Mouse (Mus musculus) hindbrain, embryonic 13.5 days (tissue): ENCODE results near the gene Ermap. TPM values are rescaled to one million over a fixed set of nuclear protein-coding genes. Genes with fewer than 3 reads are reported as not detected.

Experiments used
- ATAC-seq: fragments of 200-750 bp; cut with Nextera tagmentation; 2 replicates; pipeline ENCODE4 v1.8.0; 2017; ENCODE audit warnings: moderate TSS enrichment; ENCODE audit not compliant: low FRiP score
- H3K27ac ChIP-seq: fragments of 300-500 bp; sonication (generic); 2 replicates; pipeline ENCODE4 v1.5.1; 2015; ENCODE audit warnings: inconsistent platforms, mild to moderate bottlenecking, moderate library complexity
- H3K27me3 ChIP-seq: fragments of 300-500 bp; sonication (generic); 2 replicates; pipeline ENCODE4 v1.6.1; 2015; ENCODE audit warnings: mild to moderate bottlenecking, inconsistent platforms
- H3K36me3 ChIP-seq: fragments of 300-500 bp; sonication (generic); 2 replicates; pipeline ENCODE4 v1.6.1; 2015; ENCODE audit warnings: mild to moderate bottlenecking, inconsistent platforms
- H3K4me1 ChIP-seq: fragments of 300-500 bp; sonication (generic); replicated peaks from 2 replicates; pipeline ENCODE4 v1.6.1; 2015; ENCODE audit warnings: inconsistent platforms
- H3K4me2 ChIP-seq: fragments of 300-500 bp; sonication (generic); 2 replicates; pipeline ENCODE4 v1.6.1; 2015; ENCODE audit warnings: inconsistent platforms, mild to moderate bottlenecking, moderate library complexity
- H3K4me3 ChIP-seq: fragments of 300-500 bp; sonication (generic); 2 replicates; pipeline ENCODE4 v1.5.1; 2015; ENCODE audit warnings: mild to moderate bottlenecking, inconsistent platforms
- H3K9ac ChIP-seq: fragments of 300-500 bp; sonication (generic); 2 replicates; pipeline ENCODE4 v1.6.1; 2015; ENCODE audit warnings: mild to moderate bottlenecking, inconsistent platforms
- H3K9me3 ChIP-seq: fragments of 300-500 bp; sonication (generic); 2 replicates; pipeline ENCODE4 v1.6.1; 2016; ENCODE audit warnings: inconsistent platforms
- WGBS: fragments of 180-500 bp; shearing (Covaris S2); methylation state at CpG from one replicate; pipeline ENCODE4 v1.1.7; 2015; 5-methylcytosine and 5-hydroxymethylcytosine counted together
- polyA plus RNA-seq: library from polyadenylated mRNA; unstranded; fragments of >200 nt; fragmentation: Nextera tagmentation; extraction: Ambion mirVana; gene quantifications from 2 replicates; pipeline ENCODE4 v1.2.1, GENCODE M21; 2015

Gene Ermap
- polyA plus RNA-seq, 1 experiment from 2014 or later: 1.1 TPM

- WGBS: 19% methylated on average over 8 of the region's 8 CpGs
- no peak overlapping the region for H3K9ac ChIP-seq
- H3K4me1 ChIP-seq: 0 out of 2 replicates have a peak, but pooled peaks cover 12% of the 10 kb centered on the region
- no peak overlapping the region for H3K4me3 ChIP-seq
- H3K4me2 ChIP-seq: no peak overlapping the region
- H3K9me3 ChIP-seq: no peaks in the 10 kb centered on the region
- ATAC-seq: peak; percentile 64
- H3K36me3 ChIP-seq: peaks cover 19% of the 10 kb centered on the region
- H3K27me3 ChIP-seq: no peaks in the 10 kb centered on the region
- no peak overlapping the region for H3K27ac ChIP-seq
These were observed 14.9 kb upstream of the Ermap start for GRCm38 (mm10) chr4:119204672-119205071.

DNA sequence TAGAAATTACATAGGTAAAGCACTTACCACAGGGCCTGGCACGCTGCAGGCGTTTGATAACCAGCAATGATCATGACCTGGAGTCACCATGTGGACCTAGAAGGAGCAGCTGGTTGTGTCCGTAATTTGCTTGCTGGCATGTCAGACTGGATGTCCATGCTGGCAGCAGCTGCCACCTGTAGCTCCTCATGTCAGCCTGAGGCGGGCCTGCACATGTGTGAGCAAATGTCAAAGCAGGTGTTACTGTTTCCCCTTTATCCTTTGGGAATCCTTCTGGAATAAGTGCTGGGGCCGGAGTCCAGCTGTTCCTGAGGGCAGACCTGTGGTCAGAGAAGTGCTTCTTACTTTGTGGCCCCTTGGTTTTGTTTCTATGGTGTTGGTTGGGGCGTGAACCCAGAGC is 8.3 kb upstream of the Ermap start:
- Histone ChIP-seq H3K9me3 (no peaks in the 10 kb centered on the region), H3K27ac (no peak overlapping the region; the same call in 1 of the 2 replicates), H3K4me3 (no peak overlapping the region), H3K4me1 (peaks cover 29% of the 10 kb centered on the region), H3K36me3 (peaks cover 19% of the 10 kb centered on the region), H3K4me2 (peak overlapping the region; percentile 75; the same call in 1 of the 2 replicates), H3K9ac (0 out of 2 replicates have a peak overlapping the region, but pooled peaks have one; percentile 51), H3K27me3 (no peaks in the 10 kb centered on the region)
- ATAC-seq: no peak
- WGBS: 80% methylated on average over 6 of the region's 6 CpGs

DNA sequence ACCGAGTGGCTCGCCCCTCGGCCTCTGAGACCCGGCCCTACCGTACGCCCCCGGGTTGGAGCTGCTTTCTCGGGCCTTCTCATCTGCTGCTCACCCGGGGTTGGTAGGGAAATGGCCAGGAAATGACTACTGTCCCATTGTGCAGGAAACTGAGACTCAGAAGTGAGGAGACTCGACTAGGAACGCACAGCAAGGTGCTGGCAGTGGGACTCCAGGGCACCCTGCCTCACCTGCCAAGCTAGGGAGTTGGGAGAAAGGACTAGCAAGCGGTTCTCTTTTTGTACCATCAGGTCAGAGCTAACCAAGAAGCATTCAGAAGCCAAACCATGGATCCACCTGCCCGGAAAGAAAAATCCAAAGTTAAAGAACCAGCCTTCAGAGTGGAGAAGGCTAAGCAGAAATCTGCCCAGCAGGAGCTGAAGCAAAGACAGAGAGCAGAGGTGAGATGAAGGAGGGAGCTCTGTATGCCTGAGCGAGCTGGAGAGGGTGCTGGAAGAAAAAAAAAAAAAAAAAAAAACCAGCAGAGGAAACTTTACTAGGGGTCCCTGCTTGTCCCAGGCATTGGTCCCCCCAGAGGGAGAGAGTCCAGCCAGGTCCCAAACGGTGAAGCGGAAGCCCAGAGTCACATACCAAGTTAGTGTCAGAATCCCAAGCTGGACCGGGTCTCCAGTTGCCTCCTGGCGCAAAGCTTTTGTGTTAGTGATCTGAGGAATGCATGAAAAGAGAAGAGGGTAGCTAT is 5.9 kb upstream of the Ermap start:
- H3K4me1 ChIP-seq: peaks cover 29% of the 10 kb centered on the region
- H3K9me3 ChIP-seq: no peaks in the 10 kb centered on the region
- H3K9ac ChIP-seq: peak overlapping the region; percentile 85
- 6% methylated on average over 18 of the region's 18 CpGs for WGBS
- H3K4me3 ChIP-seq: peak overlapping the region; percentile 75
- H3K27ac ChIP-seq: peak overlapping the region; percentile 88
- H3K4me2 ChIP-seq: peak overlapping the region; percentile 75
- peaks cover 5% of the 10 kb centered on the region for H3K36me3 ChIP-seq
- no peaks in the 10 kb centered on the region for H3K27me3 ChIP-seq
- ATAC-seq: 0 out of 2 replicates have a peak, but pooled peaks have one; percentile 7

DNA sequence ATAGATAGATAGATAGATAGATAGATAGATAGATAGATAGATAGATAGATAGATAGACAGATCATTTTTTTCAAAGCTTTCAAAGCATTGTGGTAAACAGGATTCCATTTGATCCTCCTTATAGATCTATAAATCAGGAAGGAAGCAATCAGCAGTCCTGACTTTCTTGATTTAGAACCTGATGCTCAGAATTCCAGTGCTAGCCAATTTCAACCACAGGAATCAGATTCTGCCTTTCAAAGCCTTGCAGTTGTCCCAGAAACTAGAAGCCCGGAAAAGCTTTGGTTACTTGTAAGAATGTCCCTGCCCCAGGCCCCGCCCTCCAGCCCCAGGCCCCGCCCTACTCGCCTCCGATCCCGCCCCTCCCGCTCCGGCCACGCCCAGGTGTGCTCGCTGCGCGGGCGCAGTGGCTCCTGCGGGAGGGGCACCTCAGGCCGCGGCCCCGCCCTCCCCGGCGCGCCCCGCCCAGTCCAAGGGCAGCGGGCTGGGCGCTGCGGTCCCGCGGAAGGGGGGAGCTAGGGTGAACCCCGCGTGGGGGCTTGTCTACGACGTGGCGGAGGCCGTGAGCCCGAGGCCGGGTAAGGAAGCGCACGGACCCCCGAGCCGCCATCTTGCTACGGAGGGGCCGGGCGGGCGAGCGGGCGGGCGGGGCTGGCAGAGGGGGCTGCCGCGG is 5.2 kb upstream of the Ermap start, which contains the start of gene Svbp:
Gene Svbp (plus strand): TSS at position 398 of the 673 bp plus-strand sequence.
- Histone ChIP-seq H3K4me2 (peak within 1 kb of the TSS; percentile 75), H3K4me3 (peak within 1 kb of the TSS; percentile 75), H3K9ac (peak within 1 kb of the TSS; percentile 85), H3K27me3 (no peaks in the 10 kb centered on the region), H3K36me3 (no peaks in the 10 kb centered on the region), H3K9me3 (no peaks in the 10 kb centered on the region), H3K4me1 (peaks cover 29% of the 10 kb centered on the region), H3K27ac (peak within 1 kb of the TSS; percentile 88)
- ATAC-seq: peak; percentile 91
- under 1% methylated on average over 41 of the region's 47 CpGs for WGBS

DNA sequence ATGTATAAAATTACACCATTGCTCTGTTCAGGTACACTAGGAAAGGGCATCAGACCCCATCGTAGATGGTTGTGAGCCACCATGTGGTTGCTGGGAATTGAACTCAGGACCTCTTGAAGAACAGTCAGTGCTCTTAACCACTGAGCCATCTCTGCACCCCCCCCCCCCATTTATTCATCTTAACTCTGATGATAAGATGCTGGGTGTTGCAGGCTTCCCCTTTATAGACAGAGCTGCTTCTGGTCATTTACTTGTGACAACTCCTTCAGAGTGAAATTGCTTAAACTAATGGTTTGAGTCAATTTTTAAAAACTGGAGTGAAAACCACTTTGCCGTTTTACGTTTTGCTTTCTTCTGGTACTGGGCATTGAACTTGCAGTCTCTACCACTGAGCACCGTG is 2.9 kb upstream of the Ermap start:
- H3K4me3 ChIP-seq: no peak overlapping the region
- WGBS: 83% methylated on average over 4 of the region's 4 CpGs
- peaks cover 20% of the 10 kb centered on the region for H3K4me1 ChIP-seq
- no peak overlapping the region for H3K9ac ChIP-seq
- no peak overlapping the region for H3K27ac ChIP-seq
- no peak overlapping the region for H3K4me2 ChIP-seq
- H3K9me3 ChIP-seq: no peaks in the 10 kb centered on the region
- no peaks in the 10 kb centered on the region for H3K36me3 ChIP-seq
- H3K27me3 ChIP-seq: no peaks in the 10 kb centered on the region
- ATAC-seq: no peak

- H3K4me2 ChIP-seq: no peak overlapping the region
- no peaks in the 10 kb centered on the region for H3K9me3 ChIP-seq
- H3K4me3 ChIP-seq: no peak overlapping the region
- ATAC-seq: no peak
- H3K36me3 ChIP-seq: no peaks in the 10 kb centered on the region
- 80% methylated on average over 3 of the region's 3 CpGs for WGBS
- H3K27me3 ChIP-seq: no peaks in the 10 kb centered on the region
- H3K27ac ChIP-seq: no peak overlapping the region
- H3K4me1 ChIP-seq: peaks cover 6% of the 10 kb centered on the region; the same call in 1 of the 2 replicates
- no peak overlapping the region for H3K9ac ChIP-seq
These were observed 1.5 kb upstream of the Ermap start for GRCm38 (mm10) chr4:119191273-119191672.

GRCm38 (mm10) chr4:119190618-119191017 is 807 bp upstream of the Ermap start:
- no peak overlapping the region for H3K4me3 ChIP-seq
- no peaks in the 10 kb centered on the region for H3K36me3 ChIP-seq
- H3K27me3 ChIP-seq: no peaks in the 10 kb centered on the region
- no peak overlapping the region for H3K9ac ChIP-seq
- H3K4me1 ChIP-seq: no peaks in the 10 kb centered on the region
- ATAC-seq: no peak
- 86% methylated on average over 8 of the region's 8 CpGs for WGBS
- H3K9me3 ChIP-seq: no peaks in the 10 kb centered on the region
- H3K27ac ChIP-seq: no peak overlapping the region
- H3K4me2 ChIP-seq: no peak overlapping the region

GRCm38 (mm10) chr4:119189392-119189791 is 419 bp downstream of the Ermap start:
- no peak for ATAC-seq

GRCm38 (mm10) chr4:119188060-119188785 is 1.6 kb downstream of the Ermap start:
- ATAC-seq: no peak
- WGBS: 65% methylated on average over 11 of the region's 11 CpGs
- Histone ChIP-seq H3K9me3 (no peaks in the 10 kb centered on the region), H3K27me3 (no peaks in the 10 kb centered on the region), H3K36me3 (no peaks in the 10 kb centered on the region), H3K27ac (no peak overlapping the region), H3K4me2 (no peak overlapping the region), H3K4me1 (no peaks in the 10 kb centered on the region), H3K4me3 (no peak overlapping the region), H3K9ac (no peak overlapping the region)

More at GRCm38 (mm10) chr4:119189392-119189791, 419 bp downstream of the Ermap start:
- Histone ChIP-seq H3K27me3 (no peaks in the 10 kb centered on the region), H3K36me3 (no peaks in the 10 kb centered on the region), H3K9ac (no peak overlapping the region), H3K27ac (no peak overlapping the region), H3K4me3 (no peak overlapping the region), H3K9me3 (no peaks in the 10 kb centered on the region), H3K4me1 (no peaks in the 10 kb centered on the region), H3K4me2 (no peak overlapping the region)
- 35% methylated on average over 6 of the region's 6 CpGs for WGBS

DNA sequence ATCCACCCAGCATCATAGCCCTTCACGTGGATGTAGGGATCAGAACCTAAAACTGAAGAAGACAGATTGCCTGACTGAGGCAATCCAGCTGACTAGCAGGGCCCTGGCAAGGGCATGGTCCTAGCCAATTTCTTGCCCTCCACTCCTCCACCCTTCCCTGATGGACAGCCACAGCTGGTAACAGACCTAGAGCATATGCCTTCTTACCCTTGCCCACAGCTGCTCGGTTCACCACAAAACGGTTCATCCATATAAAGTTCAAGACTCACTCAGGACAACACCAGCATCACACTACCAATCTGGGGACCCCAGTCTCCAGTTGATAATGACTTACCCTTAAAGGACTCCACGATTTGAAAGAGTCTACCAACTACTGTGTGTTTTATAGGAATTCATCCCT is 4.0 kb downstream of the Ermap start:
- Histone ChIP-seq H3K27ac (no peak overlapping the region), H3K9ac (no peak overlapping the region), H3K9me3 (no peaks in the 10 kb centered on the region), H3K4me2 (no peak overlapping the region), H3K27me3 (no peaks in the 10 kb centered on the region), H3K4me3 (no peak overlapping the region), H3K36me3 (no peaks in the 10 kb centered on the region), H3K4me1 (no peaks in the 10 kb centered on the region)
- 78% methylated on average over 4 of the region's 4 CpGs for WGBS
- ATAC-seq: no peak

- 67% methylated on average over 1 of the region's 1 CpGs for WGBS
- Histone ChIP-seq H3K9me3 (no peaks in the 10 kb centered on the region), H3K4me1 (no peaks in the 10 kb centered on the region), H3K4me3 (no peak overlapping the region), H3K36me3 (no peaks in the 10 kb centered on the region), H3K4me2 (no peak overlapping the region), H3K27ac (no peak overlapping the region), H3K27me3 (no peaks in the 10 kb centered on the region), H3K9ac (no peak overlapping the region)
- no peak for ATAC-seq
These were observed 6.3 kb downstream of the Ermap start for GRCm38 (mm10) chr4:119183525-119183924.

GRCm38 (mm10) chr4:119181456-119181855 is 8.4 kb downstream of the Ermap start:
- no peaks in the 10 kb centered on the region for H3K9me3 ChIP-seq
- 91% methylated on average over 9 of the region's 9 CpGs for WGBS
- H3K4me1 ChIP-seq: no peaks in the 10 kb centered on the region
- H3K4me3 ChIP-seq: no peak overlapping the region
- H3K4me2 ChIP-seq: no peak overlapping the region
- ATAC-seq: no peak
- no peaks in the 10 kb centered on the region for H3K36me3 ChIP-seq
- H3K9ac ChIP-seq: no peak overlapping the region
- no peaks in the 10 kb centered on the region for H3K27me3 ChIP-seq
- H3K27ac ChIP-seq: no peak overlapping the region
